Mouse (Mus musculus) bone marrow, adult 2 months (tissue): ENCODE measurements around the gene Snx18. TPM values are rescaled to one million over a fixed set of nuclear protein-coding genes. Genes with fewer than 3 reads are reported as not detected.

ENCODE experiments used
- H3K27ac ChIP-seq: fragments of 200-500 bp; 2 replicates; pipeline ENCODE4 v1.5.1; 2012; ENCODE audit warnings: low read depth, mild to moderate bottlenecking, control low read depth, inconsistent platforms, low read length; ENCODE audit not compliant: control insufficient read depth, poor library complexity, insufficient read depth
- H3K4me1 ChIP-seq: fragments of 200-500 bp; 2 replicates; pipeline ENCODE4 v1.6.1; 2011; ENCODE audit warnings: low read length; ENCODE audit not compliant: control insufficient read depth, insufficient read depth
- H3K4me3 ChIP-seq: fragments of 200-500 bp; replicated peaks from 2 replicates; pipeline ENCODE3; 2011; ENCODE audit warnings: mild to moderate bottlenecking, low read depth, low read length, control low read depth; ENCODE audit not compliant: control insufficient read depth
- CTCF ChIP-seq: fragments of 200-500 bp; IDR thresholded peaks from 2 replicates; pipeline ENCODE4 v1.5.1; 2011; ENCODE audit warnings: low read length, control low read depth; ENCODE audit not compliant: control insufficient read depth, insufficient read depth
- POLR2A ChIP-seq: fragments of 200-500 bp; IDR thresholded peaks from 2 replicates; pipeline ENCODE4 v1.6.1; 2011; ENCODE audit warnings: low read depth, mild to moderate bottlenecking, control low read depth, low read length, borderline replicate concordance; ENCODE audit not compliant: control insufficient read depth
- WGBS: fragments of 180-500 bp; shearing (Covaris S2); methylation state at CpG from one replicate; pipeline ENCODE4 v1.1.7; 2018; 5-methylcytosine and 5-hydroxymethylcytosine counted together
- polyA plus RNA-seq: library from polyadenylated mRNA; stranded (reverse); fragments of >200 nt; gene quantifications from 2 replicates; pipeline ENCODE4 v1.2.4, GENCODE M21; 2011; ENCODE audit warnings: low replicate concordance; ENCODE audit not compliant: missing spikeins, insufficient read depth, insufficient read length

Snx18 gene
- polyA plus RNA-seq, 1 experiment: 22.1 TPM

- WGBS: 90% methylated on average over 2 of the region's 2 CpGs
- Histone ChIP-seq H3K27ac (no peak overlapping the region), H3K4me3 (no peak overlapping the region), H3K4me1 (no peaks in the 10 kb centered on the region; the same call in 1 of the 2 replicates)
- TF ChIP-seq CTCF (no peak), POLR2A (no peak)
These were observed 63.1 kb downstream of the Snx18 start for GRCm38 (mm10) chr13:113555226-113555625.

- 47% methylated on average over 5 of the region's 5 CpGs for WGBS
- H3K4me1 ChIP-seq: peaks cover 2% of the 10 kb centered on the region; the same call in 1 of the 2 replicates
- H3K4me3 ChIP-seq: no peak overlapping the region
- no peak overlapping the region for H3K27ac ChIP-seq
- TF ChIP-seq CTCF (no peak), POLR2A (no peak)
These were observed 64.6 kb downstream of the Snx18 start for GRCm38 (mm10) chr13:113553603-113554230.

GRCm38 (mm10) chr13:113552341-113552740 lies 66.0 kb downstream of the Snx18 start:
- H3K4me1 ChIP-seq: peaks cover 2% of the 10 kb centered on the region; the same call in 1 of the 2 replicates
- H3K27ac ChIP-seq: no peak overlapping the region
- 74% methylated on average over 1 of the region's 1 CpGs for WGBS
- no peak for TF ChIP-seq POLR2A
- no peak for TF ChIP-seq CTCF
- no peak overlapping the region for H3K4me3 ChIP-seq

GRCm38 (mm10) chr13:113550866-113551565 lies 67.3 kb downstream of the Snx18 start:
- Histone ChIP-seq H3K4me3 (no peak overlapping the region), H3K4me1 (peaks cover 2% of the 10 kb centered on the region; the same call in 1 of the 2 replicates), H3K27ac (no peak overlapping the region)
- WGBS: 54% methylated on average over 8 of the region's 8 CpGs
- TF ChIP-seq POLR2A: no peak
- no peak for TF ChIP-seq CTCF

GRCm38 (mm10) chr13:113549021-113549420 lies 69.3 kb downstream of the Snx18 start:
- Histone ChIP-seq H3K4me1 (peaks cover 2% of the 10 kb centered on the region; the same call in 1 of the 2 replicates), H3K4me3 (no peak overlapping the region), H3K27ac (no peak overlapping the region)
- 58% methylated on average over 3 of the region's 3 CpGs for WGBS
- TF ChIP-seq POLR2A (no peak), CTCF (no peak)

- Histone ChIP-seq H3K27ac (no peak overlapping the region), H3K4me3 (no peak overlapping the region), H3K4me1 (peaks cover 2% of the 10 kb centered on the region; the same call in 1 of the 2 replicates)
- TF ChIP-seq CTCF (no peak), POLR2A (no peak)
- 51% methylated on average over 8 of the region's 8 CpGs for WGBS
These were observed 70.4 kb downstream of the Snx18 start for GRCm38 (mm10) chr13:113547807-113548426.

- TF ChIP-seq CTCF: no peak
- no peak for TF ChIP-seq POLR2A
- H3K4me1 ChIP-seq: no peaks in the 10 kb centered on the region; the same call in 1 of the 2 replicates
- H3K4me3 ChIP-seq: no peak overlapping the region
- WGBS: 56% methylated on average over 6 of the region's 6 CpGs
- H3K27ac ChIP-seq: no peak overlapping the region
These were observed 76.0 kb downstream of the Snx18 start for GRCm38 (mm10) chr13:113542374-113542773.

Other genes with a start within 250 kb of the Snx18 start
- not detected in 2 replicates for gene Hspb3, start 45.1 kb upstream of the Snx18 start, polyA plus RNA-seq
- gene Arl15, start 175.9 kb upstream of the Snx18 start, polyA plus RNA-seq: 5.2 and 5.4 TPM in 2 replicates